Mouse (Mus musculus) spleen, adult 2 months (tissue): ENCODE data around the gene Rbpms2. TPM values are rescaled to one million over a fixed set of nuclear protein-coding genes. Genes with fewer than 3 reads are reported as not detected.
"Not testable (repeated sequence)": the region's sequence is repeated elsewhere in the genome, so short reads cannot be mapped to it uniquely, and the experiment has no call there.

ENCODE experiments used
- DNase-seq, 2 experiments: peaks; one replicate each; pipeline versions ENCODE4 v3.0.0 to v3.0.0-alpha.2; 2012 to 2021; ENCODE audit warnings: low spot score in 2 of 2, low read depth in 1 of 2
- H3K27ac ChIP-seq: fragments of 200-500 bp; 2 replicates; pipeline ENCODE4 v1.5.1; 2012; ENCODE audit warnings: low read length, inconsistent platforms; ENCODE audit not compliant: insufficient read depth
- H3K27me3 ChIP-seq: fragments of 200-500 bp; 2 replicates; pipeline ENCODE4 v1.6.1; 2012; ENCODE audit warnings: mild to moderate bottlenecking, moderate library complexity, low read length, inconsistent platforms; ENCODE audit not compliant: control insufficient read depth, insufficient read depth
- H3K36me3 ChIP-seq: fragments of 200-500 bp; 2 replicates; pipeline ENCODE4 v1.6.1; 2012; ENCODE audit warnings: mild to moderate bottlenecking, low read length, inconsistent platforms; ENCODE audit not compliant: control insufficient read depth, insufficient read depth
- H3K4me1 ChIP-seq: fragments of 200-500 bp; 2 replicates; pipeline ENCODE4 v1.6.1; 2011; ENCODE audit warnings: inconsistent platforms; ENCODE audit not compliant: control insufficient read depth, insufficient read depth, insufficient read length
- H3K4me3 ChIP-seq: fragments of 200-500 bp; 2 replicates; pipeline ENCODE4 v1.5.1; 2011; ENCODE audit warnings: mild to moderate bottlenecking, inconsistent platforms; ENCODE audit not compliant: insufficient read depth, insufficient read length; ENCODE audit errors: extremely low read depth
- CTCF ChIP-seq: fragments of 200-500 bp; IDR thresholded peaks from 2 replicates; pipeline ENCODE4 v1.5.1; 2011; ENCODE audit warnings: mild to moderate bottlenecking, inconsistent platforms; ENCODE audit not compliant: insufficient read depth, insufficient read length, insufficient replicate concordance; ENCODE audit errors: extremely low read depth
- POLR2A ChIP-seq: fragments of 200-500 bp; IDR thresholded peaks from 2 replicates; pipeline ENCODE4 v1.6.1; 2011; ENCODE audit warnings: low read depth, low read length, inconsistent platforms
- WGBS: fragments of 180-500 bp; shearing (Covaris S2); methylation state at CpG from one replicate; pipeline ENCODE4 v1.1.7; 2018; 5-methylcytosine and 5-hydroxymethylcytosine counted together
- polyA plus RNA-seq: library from polyadenylated mRNA; depleted of rRNA; stranded (reverse); fragments of >200 nt; gene quantifications from 2 replicates; pipeline ENCODE4 v1.2.3, GENCODE M21; 2012

Rbpms2 gene
- polyA plus RNA-seq, 1 experiment, result 13.9 TPM

DNA sequence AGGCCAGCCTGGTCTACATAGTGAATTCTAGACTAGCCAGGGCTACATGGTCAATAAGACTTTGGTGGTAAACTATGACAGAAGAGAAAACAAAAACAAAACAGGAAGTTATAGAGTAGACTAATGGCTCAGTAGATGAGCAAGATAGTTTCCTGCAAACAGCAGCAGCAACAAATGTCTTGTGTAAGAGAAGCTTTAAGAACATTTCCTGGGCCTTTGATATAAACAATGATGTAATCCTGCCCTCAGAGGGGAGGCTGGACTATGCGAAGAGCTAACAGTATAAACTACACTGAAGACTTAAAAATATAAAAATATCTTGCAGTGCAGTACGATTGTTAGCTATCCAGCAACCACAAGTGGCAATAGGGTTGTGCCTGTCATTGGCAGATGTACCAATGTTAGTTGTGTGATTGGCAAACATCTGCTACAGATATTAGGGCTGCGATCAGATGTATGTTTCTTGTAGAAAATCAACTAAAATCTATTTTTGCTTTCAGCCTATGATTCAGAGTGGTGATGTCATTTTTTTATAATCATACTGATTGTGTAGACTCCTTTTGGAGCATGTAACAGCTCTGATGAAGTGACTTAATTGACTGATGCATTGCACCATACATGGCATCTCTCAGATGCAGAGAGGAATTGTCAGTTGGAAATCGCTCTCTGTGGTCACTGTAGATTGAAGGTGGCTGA lies 51.6 kb downstream of the Rbpms2 start:
- TF ChIP-seq CTCF (no peak), POLR2A (no peak)
- Histone ChIP-seq H3K4me1 (peaks cover 2% of the 10 kb centered on the region; the same call in 1 of the 2 replicates), H3K27ac (no peak overlapping the region), H3K4me3 (no peak overlapping the region), H3K36me3 (no peaks in the 10 kb centered on the region), H3K27me3 (no peaks in the 10 kb centered on the region)
- no peak for DNase-seq
- WGBS, result 76% methylated on average over 4 of the region's 4 CpGs

DNA sequence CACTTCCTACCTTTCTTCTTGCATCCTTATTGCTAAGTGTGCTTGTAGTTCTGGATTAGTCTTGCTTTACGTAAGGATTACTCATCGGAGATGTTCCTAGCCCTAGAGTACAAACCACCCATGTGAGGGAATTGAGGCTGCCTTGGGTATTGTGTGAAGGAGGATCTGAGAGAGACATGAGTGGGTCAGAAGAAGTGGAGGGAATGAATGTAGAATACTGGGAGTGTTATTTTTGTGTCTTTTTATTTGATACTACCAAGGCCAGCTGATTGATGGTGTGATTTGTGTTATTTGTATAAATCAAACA lies 52.1 kb downstream of the Rbpms2 start:
- Histone ChIP-seq H3K27ac (no peak overlapping the region), H3K27me3 (no peaks in the 10 kb centered on the region), H3K4me3 (no peak overlapping the region), H3K36me3 (0 out of 2 replicates have a peak, but pooled peaks cover 1% of the 10 kb centered on the region), H3K4me1 (peaks cover 2% of the 10 kb centered on the region; the same call in 1 of the 2 replicates)
- TF ChIP-seq POLR2A (no peak), CTCF (no peak)
- 93% methylated on average over 2 of the region's 2 CpGs for WGBS
- DNase-seq, result no peak

DNA sequence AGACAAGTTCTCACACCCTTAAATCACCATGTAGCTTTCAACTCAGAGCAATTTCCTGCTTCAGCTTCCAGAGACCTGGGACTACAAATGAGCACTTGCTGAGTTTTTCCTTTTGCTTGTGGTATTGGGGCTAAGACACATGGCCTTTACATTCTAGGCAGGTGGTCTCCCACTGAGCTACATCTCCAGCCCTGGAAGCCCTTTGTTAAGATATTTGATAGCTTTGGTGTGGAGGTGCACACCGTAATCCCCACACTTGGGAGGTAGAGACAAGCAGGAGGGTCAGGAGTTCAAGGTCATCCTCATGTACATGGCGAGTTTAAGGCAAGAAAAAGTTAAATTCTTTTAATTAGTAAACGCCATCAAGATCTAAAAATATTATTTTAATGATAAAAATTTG lies 52.7 kb downstream of the Rbpms2 start:
- Histone ChIP-seq H3K4me1 (peaks cover under 1% of the 10 kb centered on the region; the same call in 1 of the 2 replicates), H3K27me3 (no peaks in the 10 kb centered on the region), H3K27ac (no peak overlapping the region), H3K4me3 (no peak overlapping the region), H3K36me3 (0 out of 2 replicates have a peak, but pooled peaks cover 1% of the 10 kb centered on the region)
- TF ChIP-seq CTCF (no peak), POLR2A (no peak)
- WGBS, result 87% methylated on average over 3 of the region's 3 CpGs
- DNase-seq, result no peak

DNA sequence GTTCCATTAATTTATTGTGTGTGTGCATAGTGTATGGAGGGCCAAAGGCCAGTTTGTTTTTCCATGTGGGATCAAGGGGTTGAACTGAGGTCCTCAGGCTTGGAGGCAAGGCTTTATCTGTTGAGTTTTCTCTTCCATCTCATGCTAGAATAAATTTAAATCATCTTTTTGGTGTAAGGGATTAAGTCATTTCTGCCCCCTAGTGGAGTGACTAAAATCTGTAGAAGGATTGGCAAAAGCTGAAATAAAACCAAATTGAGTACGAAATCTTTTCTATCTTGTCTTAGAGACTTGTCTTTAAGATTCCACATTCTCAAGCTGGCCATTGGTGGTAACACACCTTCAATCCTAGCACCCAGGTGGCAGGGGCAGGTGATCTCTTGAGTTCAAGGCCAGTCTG lies 53.5 kb downstream of the Rbpms2 start:
- Histone ChIP-seq H3K27me3 (no peaks in the 10 kb centered on the region), H3K27ac (no peak overlapping the region), H3K36me3 (peaks cover 2% of the 10 kb centered on the region; the same call in 1 of the 2 replicates), H3K4me1 (no peaks in the 10 kb centered on the region; the same call in 1 of the 2 replicates), H3K4me3 (no peak overlapping the region)
- TF ChIP-seq CTCF, result no peak
- TF ChIP-seq POLR2A, result no peak
- no peak for DNase-seq
- 60% methylated on average over 1 of the region's 1 CpGs for WGBS

DNA sequence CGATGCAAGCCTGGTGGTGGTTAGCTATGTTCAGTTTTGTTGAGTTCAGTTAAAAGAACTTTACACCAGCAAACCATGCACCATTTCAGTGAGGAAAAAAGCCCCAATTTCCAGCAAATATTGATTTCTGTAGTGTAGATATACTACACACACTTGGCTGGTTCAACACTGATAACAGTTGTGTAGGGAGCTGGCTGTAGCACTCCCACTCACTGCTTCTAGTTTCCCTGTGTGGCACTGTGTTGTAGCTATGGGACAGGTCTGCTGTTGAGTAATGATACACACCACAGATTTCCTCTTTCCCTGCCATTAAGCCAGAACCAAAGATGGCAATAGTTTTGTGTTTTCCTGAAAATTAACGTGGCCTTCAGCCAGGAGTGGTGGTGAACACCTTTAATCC lies 55.3 kb downstream of the Rbpms2 start:
- TF ChIP-seq CTCF (no peak), POLR2A (no peak)
- WGBS, result 67% methylated on average over 2 of the region's 2 CpGs

DNA sequence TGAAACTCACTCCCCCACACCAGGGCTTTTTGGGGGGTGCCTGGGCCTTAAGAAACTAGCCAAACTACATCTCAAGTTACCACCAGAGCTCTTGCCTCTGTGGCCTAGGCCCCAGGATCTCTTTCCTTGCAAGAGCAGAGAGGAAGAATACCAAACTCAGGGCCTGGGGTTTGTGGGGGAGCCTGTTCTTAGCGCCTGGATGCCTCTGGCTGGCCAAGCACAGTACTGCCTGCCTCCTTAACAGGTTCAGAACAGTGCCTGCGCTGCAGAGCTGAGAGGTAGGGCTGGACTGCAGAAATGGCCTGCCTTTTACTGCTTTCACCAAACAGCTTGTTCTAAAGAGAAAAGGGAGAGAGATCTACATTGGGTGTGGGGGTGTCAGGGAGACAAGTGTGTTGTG lies 60.4 kb downstream of the Rbpms2 start:
- peaks cover 12% of the 10 kb centered on the region for H3K36me3 ChIP-seq
- not testable (repeated sequence) for H3K4me3 ChIP-seq, H3K27me3 ChIP-seq, H3K4me1 ChIP-seq, H3K27ac ChIP-seq, DNase-seq
- WGBS, result 67% methylated on average over 2 of the region's 2 CpGs

More for the DNA sequence above, 55.3 kb downstream of the Rbpms2 start:
- no peaks in the 10 kb centered on the region; the same call in 1 of the 2 replicates for H3K4me1 ChIP-seq
- DNase-seq, result no peak
- H3K27ac ChIP-seq, result no peak overlapping the region
- H3K36me3 ChIP-seq, result peaks cover 10% of the 10 kb centered on the region
- no peaks in the 10 kb centered on the region for H3K27me3 ChIP-seq
- no peak overlapping the region for H3K4me3 ChIP-seq

DNA sequence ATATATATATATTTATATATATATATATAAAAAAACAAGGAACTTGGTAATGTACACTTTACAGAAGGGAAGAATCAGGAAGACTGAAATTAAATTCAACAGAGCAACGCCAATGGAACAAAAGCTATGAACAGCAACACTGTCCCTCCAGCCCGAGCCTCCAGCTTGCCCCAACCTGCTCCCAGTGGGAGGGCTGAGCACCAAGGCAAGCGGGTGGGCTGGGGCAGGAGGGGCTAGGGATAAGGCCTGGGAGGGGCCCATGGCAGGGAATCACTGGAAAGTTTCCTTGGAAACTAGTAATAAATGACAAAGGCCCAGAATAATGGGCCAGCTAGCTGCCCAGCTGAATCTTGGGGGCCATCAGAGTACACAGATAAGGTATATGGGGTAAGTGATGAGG lies 63.0 kb downstream of the Rbpms2 start:
- DNase-seq, result no peak
- Histone ChIP-seq H3K4me3 (no peak overlapping the region), H3K27ac (no peak overlapping the region), H3K36me3 (peaks cover 18% of the 10 kb centered on the region), H3K4me1 (peaks cover 5% of the 10 kb centered on the region; the same call in 1 of the 2 replicates), H3K27me3 (no peaks in the 10 kb centered on the region)
- WGBS, result 70% methylated on average over 3 of the region's 3 CpGs
- TF ChIP-seq POLR2A (no peak), CTCF (no peak)
